Mouse (Mus musculus): ENCODE measurements around the gene Gpat3.

The Gpat3 gene

GRCm38 (mm10) chr5:100845485-100845847 is at the start of gene Gpat3:
Gpat3 (plus strand) TSS chr5:100845713.
- in situ Hi-C loops (cut with MboI; ENCODE audit: unreplicated experiment in 2 of 2): loop anchor here (10.0 to 25.0 kb wide), 2 partner anchors 1089 to 1092 kb away; no protein-coding TSS in a partner anchor

DNA sequence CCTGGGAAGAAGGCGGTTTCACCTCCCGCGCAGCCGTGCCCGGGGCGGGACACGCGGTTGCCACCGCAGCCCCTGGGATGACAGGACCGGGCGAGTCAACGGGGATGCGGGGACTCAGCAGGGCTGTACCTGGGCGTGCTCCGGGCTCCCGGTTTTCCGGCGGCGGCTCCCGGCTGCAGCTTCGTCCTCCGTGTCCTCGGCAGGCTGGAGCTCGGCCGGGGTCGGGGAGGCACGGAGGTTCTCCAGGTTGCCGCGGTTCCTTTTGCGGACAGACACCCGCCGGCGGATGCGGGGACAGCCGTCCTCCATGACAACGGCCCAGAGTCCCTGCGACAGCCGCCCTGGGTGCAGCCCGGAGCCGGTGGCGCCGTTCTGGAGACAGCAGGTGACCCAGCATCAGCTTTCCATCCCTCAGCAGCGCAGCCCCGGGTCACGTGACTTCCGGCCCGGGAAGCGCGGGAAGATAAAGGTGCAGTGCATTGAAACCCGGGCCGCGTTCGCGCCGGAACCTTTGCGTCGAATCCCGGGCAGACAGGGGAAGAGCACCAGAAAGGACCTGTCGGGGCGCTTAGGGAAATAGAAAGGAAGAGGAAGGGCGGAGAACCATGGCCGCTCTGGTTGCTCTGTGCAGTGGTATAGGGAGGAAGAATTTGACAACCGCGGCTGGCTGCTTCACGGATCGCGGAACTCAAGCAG is 47.2 kb upstream of the Gpat3 start, which contains the start of the genes Helq and Mrps18c:
Gene Helq, minus strand, starts transcription at position 434 of the 696 bp plus-strand sequence.
Gene Mrps18c, plus strand, starts transcription at position 463 of the 696 bp plus-strand sequence.
- in situ Hi-C loops (cut with MboI; ENCODE audit: unreplicated experiment in 2 of 2): loop anchor here in 1 of 2 experiments (5.0 to 10.0 kb wide), 2 partner anchors 76 to 114 kb away; no protein-coding TSS in a partner anchor

GRCm38 (mm10) chr5:100818341-100818740 is 27.2 kb upstream of the Gpat3 start:
- in situ Hi-C loops (cut with MboI; ENCODE audit: unreplicated experiment in 2 of 2): loop anchor here (5.0 to 25.0 kb wide), 5 partner anchors 141 to 781 kb away; partner anchors contain the start of genes Coq2 (in 1 of the 2), Enoph1 (in 1 of the 2), Hnrnpdl (in 1 of the 2) and Sec31a (in 1 of the 2)

DNA sequence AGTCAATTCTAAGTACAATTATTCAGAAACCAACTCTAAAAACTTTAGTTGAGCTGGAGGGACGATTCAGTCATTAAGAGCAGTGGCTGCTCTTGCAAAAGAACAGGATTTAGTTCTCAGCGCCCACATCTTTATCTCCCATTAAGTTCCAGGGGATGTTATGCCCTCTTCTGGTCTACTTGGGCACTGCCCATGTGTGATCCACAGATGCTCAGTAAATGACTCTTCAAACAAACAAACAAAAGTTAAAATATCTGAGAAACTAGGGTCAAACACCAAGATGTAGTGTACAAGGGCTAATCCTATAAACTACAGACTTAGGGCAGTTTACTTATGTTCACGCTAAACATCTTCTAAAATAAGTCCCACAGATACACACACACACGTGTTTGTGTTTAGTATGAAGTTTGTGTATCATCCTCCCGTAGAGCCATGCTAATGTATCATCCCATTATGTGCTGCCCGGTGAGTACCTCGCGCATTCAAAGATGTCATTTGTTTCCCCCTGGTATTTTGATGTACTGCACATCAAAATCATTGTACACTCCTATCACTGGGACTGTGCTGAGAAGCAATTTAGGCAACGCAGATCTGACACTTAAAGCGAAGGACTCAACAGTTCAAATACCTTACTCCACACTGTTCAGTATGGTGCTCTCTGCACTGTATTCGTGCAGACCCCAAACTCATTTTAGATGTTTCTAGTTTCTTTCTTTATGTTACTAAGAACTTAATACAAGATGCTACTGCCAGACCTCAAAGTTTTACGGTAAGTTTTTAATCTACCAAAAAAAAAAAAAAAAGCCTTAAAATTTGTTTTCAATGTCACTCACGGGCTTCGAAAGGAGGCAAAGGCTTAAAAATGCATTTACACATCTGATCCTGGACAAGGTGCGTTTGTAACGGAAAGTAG is 25.7 kb upstream of the Gpat3 start:
- in situ Hi-C loops (cut with MboI; ENCODE audit: unreplicated experiment in 2 of 2): loop anchor here (5.0 to 25.0 kb wide), 7 partner anchors 143 to 1255 kb away; partner anchors contain the start of genes Coq2 (in 1 of the 2), Enoph1 (in 1 of the 2), Hnrnpdl (in 1 of the 2) and Sec31a (in 1 of the 2)

- in situ Hi-C loops (cut with MboI; ENCODE audit: unreplicated experiment in 2 of 2): loop anchor here (5.0 to 25.0 kb wide), 5 partner anchors 278 to 1254 kb away; partner anchors contain the start of genes Enoph1 (in 1 of the 2), Hnrnpdl (in 1 of the 2) and Sec31a (in 1 of the 2)
Measured at GRCm38 (mm10) chr5:100820483-100821184, 24.9 kb upstream of the Gpat3 start, which contains the start of gene Abraxas1. Abraxas1 (minus strand) TSS chr5:100820965.

DNA sequence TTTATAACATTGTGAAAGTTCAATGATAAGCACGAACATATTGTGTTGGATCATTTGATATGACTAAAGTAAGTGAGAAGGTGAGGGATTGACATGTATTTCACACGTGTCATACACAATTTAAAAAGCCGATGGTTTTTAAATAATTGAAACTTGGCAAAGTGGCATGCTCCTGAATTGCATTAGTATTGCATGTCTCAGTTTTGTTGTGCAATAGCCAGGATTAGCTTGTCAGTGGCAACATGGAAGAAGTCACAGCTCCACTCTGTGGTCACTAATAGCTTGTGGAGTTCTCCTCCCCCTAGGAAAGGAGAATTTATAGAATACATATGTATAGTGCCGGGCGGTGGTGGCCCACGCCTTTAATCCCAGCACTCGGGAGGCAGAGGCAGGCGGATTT is 24.1 kb upstream of the Gpat3 start:
- in situ Hi-C loops (cut with MboI; ENCODE audit: unreplicated experiment in 2 of 2): loop anchor here (5.0 to 25.0 kb wide), 5 partner anchors 279 to 1253 kb away; partner anchors contain the start of genes Enoph1 (in 1 of the 2), Hnrnpdl (in 1 of the 2) and Sec31a (in 1 of the 2)

DNA sequence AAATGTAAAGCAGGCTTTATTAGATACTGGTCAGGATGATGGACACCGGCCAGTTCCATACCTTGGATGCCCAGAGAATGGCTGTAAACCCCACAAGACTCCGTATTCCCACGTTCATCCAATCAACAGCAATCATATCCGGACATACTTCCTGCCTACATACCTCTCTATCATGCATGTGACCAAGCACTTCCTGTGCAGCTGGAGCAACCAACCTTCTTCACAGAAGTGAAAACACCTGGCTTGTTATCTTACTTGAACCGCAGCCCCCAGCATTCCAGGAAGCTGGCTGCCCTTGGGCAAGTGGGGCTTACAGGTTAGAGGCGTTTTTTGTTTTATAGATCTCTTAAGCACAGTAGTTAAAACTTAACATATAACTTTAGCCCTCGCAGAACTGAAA is 22.7 kb upstream of the Gpat3 start:
- in situ Hi-C loops (cut with MboI; ENCODE audit: unreplicated experiment in 2 of 2): loop anchor here (5.0 to 25.0 kb wide), 5 partner anchors 281 to 1252 kb away; partner anchors contain the start of genes Enoph1 (in 1 of the 2), Hnrnpdl (in 1 of the 2) and Sec31a (in 1 of the 2)

GRCm38 (mm10) chr5:100825975-100826374 is 19.5 kb upstream of the Gpat3 start:
- in situ Hi-C loops (cut with MboI; ENCODE audit: unreplicated experiment in 2 of 2): loop anchor here (10.0 to 25.0 kb wide), 2 partner anchors 1111 to 1249 kb away; no protein-coding TSS in a partner anchor

DNA sequence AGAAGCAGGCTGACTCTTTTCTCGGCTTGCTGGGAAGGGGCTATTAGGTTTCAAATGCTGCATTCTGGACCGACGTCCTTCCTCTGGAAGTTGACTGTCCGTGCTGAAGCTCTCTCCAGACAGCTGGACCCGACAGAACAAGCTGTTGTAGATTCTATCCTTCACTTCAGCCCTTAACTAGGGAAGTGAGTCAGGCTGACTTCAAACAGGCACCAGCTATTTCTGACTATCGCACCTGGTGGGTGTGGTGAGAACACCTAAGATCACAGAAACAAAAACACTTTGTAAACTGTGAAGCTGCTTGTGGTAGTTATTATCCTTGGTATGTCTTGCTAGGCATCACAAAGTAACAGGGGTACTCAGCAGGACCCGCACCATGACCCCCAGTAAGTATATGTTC is 19.0 kb upstream of the Gpat3 start:
- in situ Hi-C loops (cut with MboI; ENCODE audit: unreplicated experiment in 2 of 2): loop anchor here (10.0 to 25.0 kb wide), 2 partner anchors 1111 to 1248 kb away; no protein-coding TSS in a partner anchor

DNA sequence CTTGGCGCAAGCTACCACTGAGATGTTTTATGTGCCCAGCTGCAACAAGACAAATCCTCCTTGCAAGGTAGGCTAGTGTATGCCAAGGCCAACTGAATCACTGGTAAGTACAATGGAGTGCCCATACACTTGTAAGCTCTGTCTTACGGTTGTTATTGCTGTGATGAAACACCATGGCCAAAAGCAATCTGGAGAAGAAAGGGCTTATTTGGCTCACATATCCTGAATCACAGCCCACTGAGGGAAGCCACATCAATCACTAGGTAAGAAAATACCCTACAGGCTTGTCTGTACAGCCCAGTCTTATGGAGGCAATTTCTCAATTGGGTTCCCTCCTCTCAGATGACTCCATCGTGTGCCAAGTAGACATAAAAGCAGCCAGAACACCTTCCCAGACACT is 16.8 kb upstream of the Gpat3 start:
- in situ Hi-C loops (cut with MboI; ENCODE audit: unreplicated experiment in 2 of 2): loop anchor here (10.0 to 25.0 kb wide), 2 partner anchors 1109 to 1246 kb away; no protein-coding TSS in a partner anchor

- in situ Hi-C loops (cut with MboI; ENCODE audit: unreplicated experiment in 2 of 2): loop anchor here (5.0 to 25.0 kb wide), 3 partner anchors 80 to 1105 kb away; no protein-coding TSS in a partner anchor
Measured at GRCm38 (mm10) chr5:100832680-100833079, 12.8 kb upstream of the Gpat3 start.

- in situ Hi-C loops (cut with MboI; ENCODE audit: unreplicated experiment in 2 of 2): loop anchor here (5.0 to 25.0 kb wide), 3 partner anchors 78 to 1103 kb away; no protein-coding TSS in a partner anchor
Measured at GRCm38 (mm10) chr5:100833841-100834240, 11.7 kb upstream of the Gpat3 start.

GRCm38 (mm10) chr5:100835862-100836538 is 9.5 kb upstream of the Gpat3 start:
- in situ Hi-C loops (cut with MboI; ENCODE audit: unreplicated experiment in 2 of 2): loop anchor here (10.0 to 25.0 kb wide), 2 partner anchors 869 to 1101 kb away; no protein-coding TSS in a partner anchor

GRCm38 (mm10) chr5:100837907-100838306 is 7.6 kb upstream of the Gpat3 start:
- in situ Hi-C loops (cut with MboI; ENCODE audit: unreplicated experiment in 2 of 2): loop anchor here (10.0 to 25.0 kb wide), 2 partner anchors 867 to 1099 kb away; no protein-coding TSS in a partner anchor

DNA sequence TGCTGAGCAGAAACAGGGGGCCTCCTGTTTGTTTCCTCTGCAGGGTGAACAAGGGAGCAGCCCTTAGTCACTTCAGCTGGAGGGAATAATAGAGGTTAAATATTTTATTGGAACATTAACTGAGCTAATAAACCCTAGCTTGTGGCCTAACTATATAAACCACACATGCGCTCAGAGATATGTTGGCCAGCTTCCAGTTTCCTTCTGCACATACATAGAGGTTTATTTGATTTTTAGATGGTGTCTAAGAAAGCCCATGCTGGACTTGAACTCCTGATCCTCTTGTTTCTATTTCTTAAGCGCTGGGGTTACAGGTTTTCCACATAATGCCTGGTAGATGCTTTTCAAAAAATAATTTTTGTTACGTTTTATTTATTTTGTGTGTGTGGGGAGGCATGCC is 1.0 kb upstream of the Gpat3 start:
- in situ Hi-C loops (cut with MboI; ENCODE audit: unreplicated experiment in 2 of 2): loop anchor here (5.0 to 25.0 kb wide), 3 partner anchors 33 to 1093 kb away; no protein-coding TSS in a partner anchor

DNA sequence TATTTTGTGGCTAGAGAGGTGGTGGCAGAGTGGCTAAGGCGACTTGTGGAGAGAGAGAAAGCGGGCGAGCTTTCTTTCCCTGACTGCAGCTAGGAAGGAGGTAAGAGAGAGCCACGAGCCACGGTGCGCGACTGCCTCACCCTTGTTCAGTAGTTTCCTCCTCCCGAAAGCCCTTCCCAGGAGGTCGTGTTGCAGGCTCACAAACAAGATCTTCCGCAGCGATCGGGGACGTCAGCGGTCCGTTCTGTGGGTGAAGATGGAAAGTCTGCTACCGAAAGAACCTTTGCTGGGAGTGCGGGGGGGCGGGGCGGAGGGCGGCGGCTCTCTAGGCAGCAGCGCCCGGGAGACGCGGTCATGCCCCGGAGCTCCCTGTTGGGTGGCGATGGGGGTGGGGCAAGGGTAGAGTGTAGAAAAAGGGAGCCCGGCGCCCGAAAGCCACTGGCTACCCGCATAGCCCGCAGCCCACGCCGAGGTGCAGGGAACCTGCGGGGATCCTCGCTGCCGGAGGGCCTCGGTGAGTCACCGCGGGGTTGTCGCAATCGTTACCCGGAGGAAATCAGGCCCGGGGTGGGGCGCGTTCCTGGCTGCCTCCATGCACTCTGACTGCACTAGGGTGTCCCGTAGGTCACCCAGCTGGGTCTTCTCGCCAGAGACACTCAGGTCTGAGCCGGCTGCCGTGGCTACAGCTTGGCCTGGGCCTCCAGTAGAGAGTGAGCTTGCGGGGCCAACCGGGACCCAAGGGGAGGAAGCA is 510 bp downstream of the Gpat3 start:
- in situ Hi-C loops (cut with MboI; ENCODE audit: unreplicated experiment in 2 of 2): loop anchor here (10.0 to 25.0 kb wide), 2 partner anchors 1089 to 1091 kb away; no protein-coding TSS in a partner anchor

DNA sequence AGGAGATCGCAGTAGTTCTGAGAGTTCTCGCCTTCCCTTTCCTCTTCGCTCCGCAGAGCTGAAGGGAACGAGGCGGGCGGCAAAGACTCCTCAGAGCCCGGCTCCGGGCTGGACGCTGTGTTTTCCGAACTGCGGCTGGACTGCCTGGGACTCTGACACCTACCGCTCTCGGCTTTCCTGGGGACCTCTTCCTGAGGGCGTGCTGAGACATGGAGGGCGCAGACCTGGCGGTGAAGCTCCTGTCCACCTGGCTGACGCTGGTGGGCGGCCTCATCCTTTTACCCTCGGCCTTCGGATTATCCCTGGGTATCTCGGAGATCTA is 1.0 kb downstream of the Gpat3 start:
- in situ Hi-C loops (cut with MboI; ENCODE audit: unreplicated experiment in 2 of 2): loop anchor here (10.0 to 25.0 kb wide), 2 partner anchors 1088 to 1091 kb away; no protein-coding TSS in a partner anchor

GRCm38 (mm10) chr5:100847143-100847542 is 1.6 kb downstream of the Gpat3 start:
- in situ Hi-C loops (cut with MboI; ENCODE audit: unreplicated experiment in 2 of 2): loop anchor here (10.0 to 25.0 kb wide), 2 partner anchors 1088 to 1090 kb away; no protein-coding TSS in a partner anchor

Measured in v-Abl transformed pro-B cells (cell line).